Mouse (Mus musculus) midbrain, postnatal 0 days (tissue): Measurements from ENCODE around the gene Slc22a14. TPM values are rescaled to one million over a fixed set of nuclear protein-coding genes. Genes with fewer than 3 reads are reported as not detected.
"Not testable (repeated sequence)": the region's sequence is repeated elsewhere in the genome, so short reads cannot be mapped to it uniquely, and the experiment has no call there.

Experiments
- ATAC-seq: fragments of 200-750 bp; cut with Nextera tagmentation; 2 replicates; pipeline ENCODE4 v1.8.0; 2017; ENCODE audit warnings: moderate number of reproducible peaks, mild to moderate bottlenecking, moderate TSS enrichment, moderate library complexity; ENCODE audit not compliant: low FRiP score
- DNase-seq: peaks from one replicate; pipeline ENCODE4 v3.0.0-alpha.2; 2015; ENCODE audit warnings: low spot score
- H3K27ac ChIP-seq: fragments of 300-500 bp; sonication (generic); 2 replicates; pipeline ENCODE4 v1.5.1; 2014; ENCODE audit warnings: low read depth, mild to moderate bottlenecking, low read length, mixed read lengths
- H3K27me3 ChIP-seq: fragments of 300-500 bp; sonication (generic); 2 replicates; pipeline ENCODE4 v1.6.1; 2014; ENCODE audit warnings: low read length, control low read depth, mixed read lengths; ENCODE audit not compliant: insufficient read depth
- H3K36me3 ChIP-seq: fragments of 300-500 bp; sonication (generic); 2 replicates; pipeline ENCODE4 v1.6.1; 2014; ENCODE audit warnings: low read length, control low read depth, mixed read lengths; ENCODE audit not compliant: insufficient read depth
- H3K4me1 ChIP-seq: fragments of 300-500 bp; sonication (generic); 2 replicates; pipeline ENCODE4 v1.6.1; 2014; ENCODE audit warnings: mild to moderate bottlenecking, control low read depth, antibody characterized with exemption, low read length, mixed read lengths; ENCODE audit not compliant: insufficient read depth
- H3K4me2 ChIP-seq: fragments of 300-500 bp; sonication (generic); 2 replicates; pipeline ENCODE4 v1.6.1; 2014; ENCODE audit warnings: low read depth, mild to moderate bottlenecking, low read length, mixed read lengths; ENCODE audit not compliant: poor library complexity, severe bottlenecking
- H3K4me3 ChIP-seq: fragments of 300-500 bp; sonication (generic); 2 replicates; pipeline ENCODE4 v1.5.1; 2014; ENCODE audit warnings: low read depth, mild to moderate bottlenecking, low read length, moderate library complexity
- H3K9ac ChIP-seq: fragments of 300-500 bp; sonication (generic); replicated peaks from 2 replicates; pipeline ENCODE4 v1.6.1; 2014; ENCODE audit warnings: mild to moderate bottlenecking, low read length, moderate library complexity, mixed read lengths; ENCODE audit not compliant: poor library complexity, severe bottlenecking
- H3K9me3 ChIP-seq: fragments of 300-500 bp; sonication (generic); 2 replicates; pipeline ENCODE4 v1.6.1; 2016; ENCODE audit warnings: low read length, control low read depth
- CTCF ChIP-seq: IDR thresholded peaks from 2 replicates; pipeline ENCODE4 v1.5.1; 2016; ENCODE audit warnings: antibody characterized with exemption, mild to moderate bottlenecking
- WGBS: fragments of 180-500 bp; shearing (Covaris S2); extraction: QIAGEN DNeasy Blood & Tissue Kit; methylation state at CpG from one replicate; pipeline ENCODE4 v1.1.7; 2014; 5-methylcytosine and 5-hydroxymethylcytosine counted together
- polyA plus RNA-seq: library from polyadenylated mRNA; unstranded; fragments of >200 nt; fragmentation: Nextera tagmentation; extraction: Ambion mirVana; gene quantifications from 2 replicates; pipeline ENCODE4 v1.2.1, GENCODE M21; 2015
- total RNA-seq: library from RNA; depleted of rRNA; stranded (reverse); fragments of >200 nt; gene quantifications from 2 replicates; pipeline ENCODE4 v1.2.3, GENCODE M21; 2014

The Slc22a14 gene
- total and polyA plus RNA-seq, 2 experiments from 2014 or later: not detected

GRCm38 (mm10) chr9:119382603-119383002 lies 17.2 kb upstream of the Slc22a14 start:
- Histone ChIP-seq H3K4me3 (no peak overlapping the region), H3K27ac (peak overlapping the region; percentile 26; the same call in 1 of the 2 replicates), H3K36me3 (no peaks in the 10 kb centered on the region), H3K4me1 (peaks cover 2% of the 10 kb centered on the region; the same call in 1 of the 2 replicates), H3K27me3 (no peaks in the 10 kb centered on the region), H3K4me2 (no peak overlapping the region), H3K9me3 (no peaks in the 10 kb centered on the region), H3K9ac (no peak overlapping the region)
- WGBS: 50% methylated on average over 6 of the region's 6 CpGs
- peak; percentile 44 for DNase-seq
- no peak for ATAC-seq
- no peak for TF ChIP-seq CTCF

- H3K9ac ChIP-seq: no peak overlapping the region
- H3K9me3 ChIP-seq: no peaks in the 10 kb centered on the region
- no peak overlapping the region for H3K27ac ChIP-seq
- no peak for TF ChIP-seq CTCF
- no peak overlapping the region for H3K4me3 ChIP-seq
- H3K36me3 ChIP-seq: no peaks in the 10 kb centered on the region
- H3K27me3 ChIP-seq: no peaks in the 10 kb centered on the region
- peaks cover 2% of the 10 kb centered on the region; the same call in 1 of the 2 replicates for H3K4me1 ChIP-seq
- no peak overlapping the region for H3K4me2 ChIP-seq
- WGBS: 94% methylated on average over 4 of the region's 4 CpGs
- ATAC-seq (no peak), DNase-seq (no peak)
Observed at GRCm38 (mm10) chr9:119378231-119378630, 12.9 kb upstream of the Slc22a14 start.

GRCm38 (mm10) chr9:119375556-119375955 lies 10.2 kb upstream of the Slc22a14 start:
- H3K27me3 ChIP-seq: no peaks in the 10 kb centered on the region
- no peak for TF ChIP-seq CTCF
- ATAC-seq (no peak), DNase-seq (no peak)
- 71% methylated on average over 6 of the region's 6 CpGs for WGBS
- no peaks in the 10 kb centered on the region for H3K36me3 ChIP-seq
- no peak overlapping the region for H3K27ac ChIP-seq
- H3K9me3 ChIP-seq: no peaks in the 10 kb centered on the region
- no peaks in the 10 kb centered on the region for H3K4me1 ChIP-seq
- no peak overlapping the region for H3K4me3 ChIP-seq
- no peak overlapping the region for H3K4me2 ChIP-seq
- no peak overlapping the region for H3K9ac ChIP-seq

- Histone ChIP-seq H3K4me3 (no peak overlapping the region), H3K27me3 (no peaks in the 10 kb centered on the region), H3K9me3 (no peaks in the 10 kb centered on the region), H3K36me3 (no peaks in the 10 kb centered on the region), H3K4me1 (no peaks in the 10 kb centered on the region), H3K27ac (no peak overlapping the region), H3K9ac (no peak overlapping the region), H3K4me2 (no peak overlapping the region)
- DNase-seq (no peak), ATAC-seq (no peak)
- no peak for TF ChIP-seq CTCF
- 80% methylated on average over 3 of the region's 3 CpGs for WGBS
Observed at GRCm38 (mm10) chr9:119375008-119375407, 9.7 kb upstream of the Slc22a14 start.

- H3K27me3 ChIP-seq: no peaks in the 10 kb centered on the region
- no peaks in the 10 kb centered on the region for H3K9me3 ChIP-seq
- no peaks in the 10 kb centered on the region for H3K4me1 ChIP-seq
- H3K36me3 ChIP-seq: peaks cover 5% of the 10 kb centered on the region; the same call in 1 of the 2 replicates
- no peak overlapping the region for H3K9ac ChIP-seq
- WGBS: 88% methylated on average over 4 of the region's 4 CpGs
- no peak overlapping the region for H3K27ac ChIP-seq
- no peak for ATAC-seq
- no peak overlapping the region for H3K4me2 ChIP-seq
- H3K4me3 ChIP-seq: no peak overlapping the region
- no peak for TF ChIP-seq CTCF
- DNase-seq: no peak
Observed at GRCm38 (mm10) chr9:119371251-119371650, 5.9 kb upstream of the Slc22a14 start.

GRCm38 (mm10) chr9:119370770-119371169 lies 5.4 kb upstream of the Slc22a14 start:
- not testable (repeated sequence) for H3K27me3 ChIP-seq, H3K4me2 ChIP-seq, H3K4me3 ChIP-seq, H3K9me3 ChIP-seq, H3K9ac ChIP-seq, ATAC-seq, H3K4me1 ChIP-seq, DNase-seq, H3K27ac ChIP-seq, H3K36me3 ChIP-seq
- WGBS: 87% methylated on average over 4 of the region's 4 CpGs
- peak; percentile 18; the same call in 1 of the 2 replicates for TF ChIP-seq CTCF
